Mouse (Mus musculus) adrenal gland, adult 18-20 months (tissue): ENCODE measurements around the gene Gm6760. TPM values are rescaled to one million over a fixed set of nuclear protein-coding genes. Genes with fewer than 3 reads are reported as not detected.

Experiments
- DNase-seq, 2 experiments: peaks; one replicate each; pipeline ENCODE4 v3.0.0; 2021 to 2022; ENCODE audit warnings: low spot score in 2 of 2
- long read RNA-seq, 2 experiments: library from polyadenylated mRNA; stranded (forward); transcript quantifications; one replicate each; pipeline ENCODE4 v2.0.0; 2021
- total RNA-seq, 2 experiments: library from RNA; stranded (reverse); gene quantifications; 1 replicate in 1 of 2; 2 replicates in 1 of 2; pipeline ENCODE4 v1.2.3; 2021

The Gm6760 gene
- total RNA-seq = not detected
- long read RNA-seq, experiment 1 = 0 reads
- long read RNA-seq, experiment 2 = 0 reads

DNA sequence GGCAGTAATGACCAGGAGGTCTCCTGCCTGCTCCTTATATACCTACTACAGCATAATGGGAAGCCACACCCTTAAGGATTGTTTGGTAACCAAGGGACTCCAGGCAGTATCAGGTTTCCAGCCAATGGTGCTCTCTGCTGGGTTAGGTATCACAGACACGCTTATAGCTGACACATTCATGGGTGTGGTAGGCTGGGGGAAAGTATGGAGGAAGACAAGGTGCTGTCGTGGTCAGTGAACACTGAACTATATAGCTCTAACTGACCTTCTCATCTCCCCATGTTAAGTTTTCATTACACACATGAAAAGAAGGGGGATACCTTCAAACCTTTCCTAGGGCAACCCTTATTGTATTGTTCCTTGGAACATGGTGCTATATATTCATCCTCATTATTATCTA is at the start of gene Gm6760:
Gene Gm6760, minus strand, starts transcription at position 101 of the 400 bp plus-strand sequence.
- no peak for DNase-seq

DNA sequence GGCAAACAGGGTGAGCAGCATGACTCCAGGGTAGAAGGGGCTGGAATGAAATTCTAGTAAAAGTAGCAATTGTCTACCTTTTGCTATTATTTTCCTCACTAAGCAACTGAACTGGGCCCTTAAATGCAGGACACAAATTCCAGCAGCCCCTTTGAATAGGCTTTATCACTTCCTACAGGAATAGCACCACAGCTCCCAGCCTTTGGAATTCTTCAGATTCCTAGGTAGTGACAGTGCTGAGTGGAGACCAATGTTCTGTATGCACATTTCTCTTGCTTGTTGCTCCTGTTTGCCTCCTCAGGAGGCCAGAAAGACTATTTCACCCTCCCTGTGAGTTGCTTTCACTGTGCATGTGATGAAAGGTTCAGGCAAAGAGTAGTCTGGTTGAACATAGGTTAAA is 29.2 kb upstream of the Gm6760 start:
- DNase-seq = no peak

GRCm38 (mm10) chrX:64173248-64173647 is 21.2 kb upstream of the Gm6760 start, which contains the start of gene 3830417A13Rik:
TSS of gene 3830417A13Rik (plus strand) at chrX:64173548.
- no peak for DNase-seq

Other genes with a start within 250 kb of the Gm6760 start
- gene 3830417A13Rik, start 21.4 kb upstream of the Gm6760 start, total RNA-seq = not detected
- under 1 TPM; 0.13 TPM for gene Slitrk4, start 124.8 kb upstream of the Gm6760 start, total RNA-seq